Mouse (Mus musculus): ENCODE measurements around the gene Pomt2.

Pomt2 gene

GRCm38 (mm10) chr12:87057066-87057465 is 90.7 kb downstream of the Pomt2 start:
- in situ Hi-C loops (cut with MboI; ENCODE audit: unreplicated experiment in 2 of 2), result loop anchor here (10.0 kb wide), 1 partner anchor 292 kb away; no protein-coding TSS in a partner anchor

All from v-Abl transformed pro-B cells (cell line).